Mouse (Mus musculus) lung, embryonic 15.5 days (tissue): ENCODE data around the gene Kctd2. TPM values are rescaled to one million over a fixed set of nuclear protein-coding genes. Genes with fewer than 3 reads are reported as not detected.
A peak's percentile ranks its signal among the peaks of the same experiment; 100 is the strongest.

Experiments used
- ATAC-seq: fragments of 200-750 bp; cut with Nextera tagmentation; 2 replicates; pipeline ENCODE4 v1.8.0; 2017; ENCODE audit warnings: moderate number of reproducible peaks, borderline replicate concordance; ENCODE audit not compliant: low FRiP score, low TSS enrichment; ENCODE audit errors: extremely low read depth
- H3K27ac ChIP-seq: fragments of 300-500 bp; sonication (generic); 2 replicates; pipeline ENCODE4 v1.5.1; 2015; ENCODE audit warnings: moderate library complexity, mild to moderate bottlenecking, inconsistent platforms
- H3K27me3 ChIP-seq: fragments of 300-500 bp; sonication (generic); 2 replicates; pipeline ENCODE4 v1.6.1; 2015; ENCODE audit warnings: inconsistent platforms
- H3K36me3 ChIP-seq: fragments of 300-500 bp; sonication (generic); 2 replicates; pipeline ENCODE4 v1.6.1; 2015; ENCODE audit warnings: inconsistent platforms
- H3K4me1 ChIP-seq: fragments of 300-500 bp; sonication (generic); 2 replicates; pipeline ENCODE4 v1.6.1; 2015; ENCODE audit warnings: inconsistent platforms
- H3K4me2 ChIP-seq: fragments of 300-500 bp; sonication (generic); 2 replicates; pipeline ENCODE4 v1.6.1; 2015; ENCODE audit warnings: inconsistent platforms, mild to moderate bottlenecking, moderate library complexity
- H3K4me3 ChIP-seq: fragments of 300-500 bp; sonication (generic); 2 replicates; pipeline ENCODE4 v1.5.1; 2015; ENCODE audit warnings: mild to moderate bottlenecking, inconsistent platforms
- H3K9ac ChIP-seq: fragments of 300-500 bp; sonication (generic); 2 replicates; pipeline ENCODE4 v1.6.1; 2015; ENCODE audit warnings: inconsistent platforms
- H3K9me3 ChIP-seq: fragments of 300-500 bp; sonication (generic); 2 replicates; pipeline ENCODE4 v1.6.1; 2016; ENCODE audit warnings: inconsistent platforms
- WGBS: fragments of 180-500 bp; shearing (Covaris S2); methylation state at CpG from one replicate; pipeline ENCODE4 v1.1.7; 2015; 5-methylcytosine and 5-hydroxymethylcytosine counted together
- polyA plus RNA-seq: library from polyadenylated mRNA; unstranded; fragments of >200 nt; fragmentation: Nextera tagmentation; extraction: Ambion mirVana; gene quantifications from 2 replicates; pipeline ENCODE4 v1.2.1, GENCODE M21; 2015

Gene Kctd2
- polyA plus RNA-seq: 16.3 and 17.8 TPM in 2 replicates

DNA sequence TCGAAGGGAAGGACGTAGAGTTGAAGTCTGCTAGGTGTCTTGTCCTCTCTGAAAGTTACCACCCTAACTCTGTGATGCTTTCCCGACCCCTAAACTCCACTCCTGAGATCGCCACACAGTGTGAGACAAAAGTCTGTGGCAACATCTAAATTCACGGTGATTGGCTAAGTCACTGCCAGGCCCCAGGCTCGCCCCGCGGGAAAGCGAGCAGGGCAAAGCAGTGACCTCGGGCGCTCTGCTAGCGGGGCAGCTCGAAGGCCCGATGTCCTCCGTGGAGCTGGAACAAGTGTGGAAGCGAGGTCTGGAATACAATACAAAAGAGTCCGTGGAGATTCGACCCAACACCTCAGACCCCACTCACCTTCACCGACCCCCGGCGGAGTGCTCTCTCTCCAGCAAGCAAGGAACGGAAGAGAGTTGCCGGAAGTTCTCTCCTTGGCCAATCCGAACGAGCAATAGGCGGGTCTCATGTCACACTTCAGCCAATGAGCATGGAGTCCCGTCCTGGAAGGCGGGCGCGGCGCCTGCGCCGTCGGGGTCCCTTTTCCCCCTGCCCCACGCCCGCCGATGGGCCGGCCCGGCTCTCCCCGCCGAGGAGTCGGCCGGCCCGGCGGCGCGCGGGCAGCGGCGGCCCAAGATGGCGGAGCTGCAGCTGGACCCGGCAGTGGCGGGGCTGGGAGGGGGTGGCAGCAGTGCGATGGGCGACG lies at the start of gene Kctd2, which contains the start of gene Atp5h:
Gene Kctd2, plus strand, starts transcription at position 598 of the 707 bp plus-strand sequence.
Gene Atp5h, minus strand, starts transcription at position 432 of the 707 bp plus-strand sequence.
- H3K36me3 ChIP-seq: peaks cover 26% of the 10 kb centered on the region

DNA sequence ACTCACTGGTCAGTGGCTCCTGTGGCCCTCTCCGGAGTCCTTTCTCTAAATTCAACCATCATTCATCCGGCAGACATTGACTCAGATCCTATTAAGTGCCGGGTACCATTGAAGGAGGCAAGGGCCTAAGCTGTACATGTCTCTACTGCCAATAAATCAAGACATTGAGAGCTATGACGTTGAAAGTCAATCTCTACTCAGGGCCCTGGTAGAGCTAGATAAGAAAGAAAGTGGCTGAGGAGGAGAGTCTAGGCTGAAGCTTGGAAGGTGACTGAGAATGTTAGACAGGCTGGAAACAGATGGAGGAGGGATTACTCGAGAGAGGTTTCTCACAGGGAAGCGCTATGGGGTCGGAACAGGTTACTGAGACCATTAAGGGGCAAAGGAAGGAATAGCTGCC lies 49.6 kb upstream of the Kctd2 start:
- ATAC-seq: no peak
- Histone ChIP-seq H3K4me1 (peaks cover 35% of the 10 kb centered on the region), H3K4me3 (no peak overlapping the region), H3K27me3 (peaks cover 66% of the 10 kb centered on the region), H3K27ac (no peak overlapping the region), H3K9me3 (no peaks in the 10 kb centered on the region), H3K36me3 (no peaks in the 10 kb centered on the region), H3K9ac (no peak overlapping the region), H3K4me2 (no peak overlapping the region)
- 46% methylated on average over 7 of the region's 7 CpGs for WGBS

More for the DNA sequence above, at the start of gene Kctd2, which contains the start of gene Atp5h:
- Histone ChIP-seq H3K4me2 (peak within 1 kb of the TSS; percentile 93), H3K27me3 (no peaks in the 10 kb centered on the region), H3K9me3 (no peaks in the 10 kb centered on the region), H3K4me3 (peak within 1 kb of the TSS; percentile 96), H3K27ac (peak within 1 kb of the TSS; percentile 91), H3K4me1 (peaks cover 32% of the 10 kb centered on the region), H3K9ac (peak within 1 kb of the TSS; percentile 97)
- under 1% methylated on average over 53 of the region's 56 CpGs for WGBS
- peak; percentile 97 for ATAC-seq

- Histone ChIP-seq H3K4me1 (peaks cover 25% of the 10 kb centered on the region), H3K4me3 (no peak overlapping the region), H3K36me3 (no peaks in the 10 kb centered on the region), H3K9ac (no peak overlapping the region), H3K9me3 (no peaks in the 10 kb centered on the region), H3K27ac (no peak overlapping the region), H3K27me3 (peaks cover 65% of the 10 kb centered on the region), H3K4me2 (no peak overlapping the region)
- no peak for ATAC-seq
- WGBS: 51% methylated on average over 8 of the region's 8 CpGs
These were observed 48.6 kb upstream of the Kctd2 start for GRCm38 (mm10) chr11:115371354-115371753.

GRCm38 (mm10) chr11:115372015-115372414 lies 47.9 kb upstream of the Kctd2 start:
- no peak for ATAC-seq

DNA sequence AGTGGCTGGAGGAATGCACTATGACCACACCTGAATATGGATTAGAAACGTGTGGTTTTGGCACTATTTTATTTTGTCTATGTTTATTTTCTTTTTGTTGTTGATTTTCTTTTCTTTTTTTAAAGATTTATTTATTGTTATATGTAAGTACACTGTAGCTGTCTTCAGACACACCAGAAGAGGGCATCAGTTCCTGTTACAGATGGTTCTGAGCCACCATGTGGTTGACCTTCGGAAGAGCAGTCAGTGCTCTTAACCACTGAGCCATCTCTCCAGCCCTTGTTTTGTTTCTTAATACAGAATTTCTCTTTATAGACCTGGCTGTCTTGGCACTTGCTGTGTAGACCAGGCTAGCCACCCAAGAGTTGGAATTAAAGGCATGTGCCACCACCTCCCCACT lies 47.2 kb upstream of the Kctd2 start:
- no peak overlapping the region for H3K27ac ChIP-seq
- H3K4me3 ChIP-seq: no peak overlapping the region
- H3K4me2 ChIP-seq: no peak overlapping the region
- H3K9me3 ChIP-seq: no peaks in the 10 kb centered on the region
- peaks cover 51% of the 10 kb centered on the region for H3K27me3 ChIP-seq
- ATAC-seq: no peak
- H3K4me1 ChIP-seq: peaks cover 12% of the 10 kb centered on the region
- no peak overlapping the region for H3K9ac ChIP-seq
- no peaks in the 10 kb centered on the region for H3K36me3 ChIP-seq
- WGBS: 35% methylated on average over 2 of the region's 2 CpGs

More at GRCm38 (mm10) chr11:115372015-115372414, 47.9 kb upstream of the Kctd2 start:
- Histone ChIP-seq H3K27ac (no peak overlapping the region), H3K4me1 (peaks cover 19% of the 10 kb centered on the region), H3K9me3 (no peaks in the 10 kb centered on the region), H3K27me3 (peaks cover 58% of the 10 kb centered on the region), H3K4me3 (no peak overlapping the region), H3K4me2 (no peak overlapping the region), H3K9ac (no peak overlapping the region), H3K36me3 (no peaks in the 10 kb centered on the region)
- WGBS: 50% methylated on average over 1 of the region's 1 CpGs

DNA sequence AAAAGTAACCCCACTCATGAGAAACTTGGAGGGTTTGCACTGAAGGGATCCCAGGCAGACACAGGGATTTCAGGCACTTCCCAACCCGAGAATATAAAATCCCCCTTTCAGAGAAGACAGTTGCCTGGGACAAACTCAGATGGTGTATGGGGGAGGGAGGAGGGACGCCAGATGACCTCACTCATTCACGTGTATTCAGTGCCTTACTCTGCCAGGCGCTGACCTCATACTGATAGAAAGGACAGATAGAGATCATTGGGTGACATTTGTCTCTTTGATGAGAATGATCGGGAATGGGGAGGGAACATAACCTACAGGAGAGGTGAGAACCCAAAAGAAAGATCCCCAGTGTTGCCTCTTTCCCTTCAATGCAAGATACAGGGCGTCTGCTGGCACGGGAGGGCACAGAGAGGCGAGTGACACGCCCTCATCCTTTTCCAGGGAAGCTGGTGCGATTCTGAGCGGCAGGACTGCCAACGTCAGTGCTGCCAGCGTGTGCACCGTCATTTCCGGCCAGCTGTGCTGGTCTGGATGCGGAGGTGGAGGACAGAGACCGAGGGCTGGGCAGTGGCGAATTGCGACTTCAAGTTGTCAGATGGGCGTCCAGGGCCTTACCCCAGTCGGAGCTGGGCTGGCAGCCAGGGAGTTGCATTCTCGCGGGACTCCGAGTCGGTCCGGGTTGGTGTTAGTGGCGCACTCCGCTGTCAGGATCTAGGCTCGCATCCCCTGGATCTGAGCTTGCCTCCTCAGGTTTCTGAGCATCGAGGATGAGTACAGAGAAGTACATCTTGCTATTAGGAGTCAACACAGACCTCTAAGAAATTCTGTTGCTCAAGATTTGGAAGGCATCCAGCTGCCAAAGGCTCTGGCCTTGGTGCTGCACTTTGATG lies 45.9 kb upstream of the Kctd2 start:
- Histone ChIP-seq H3K4me3 (peak overlapping the region; percentile 31), H3K9ac (0 out of 2 replicates have a peak overlapping the region, but pooled peaks have one; percentile 18), H3K4me1 (peaks cover 12% of the 10 kb centered on the region), H3K27ac (no peak overlapping the region), H3K27me3 (peaks cover 47% of the 10 kb centered on the region), H3K9me3 (no peaks in the 10 kb centered on the region), H3K36me3 (no peaks in the 10 kb centered on the region), H3K4me2 (peak overlapping the region; percentile 75)
- 1% methylated on average over 30 of the region's 30 CpGs for WGBS
- ATAC-seq: peak; percentile 60

- no peak for ATAC-seq
- Histone ChIP-seq H3K36me3 (no peaks in the 10 kb centered on the region), H3K9ac (no peak overlapping the region), H3K4me1 (peaks cover 12% of the 10 kb centered on the region), H3K27me3 (peaks cover 40% of the 10 kb centered on the region), H3K4me3 (peak overlapping the region; percentile 31; the same call in 1 of the 2 replicates), H3K27ac (no peak overlapping the region), H3K4me2 (peak overlapping the region; percentile 75), H3K9me3 (no peaks in the 10 kb centered on the region)
- WGBS: 56% methylated on average over 12 of the region's 12 CpGs
These were observed 45.1 kb upstream of the Kctd2 start for GRCm38 (mm10) chr11:115374695-115375425.

- no peaks in the 10 kb centered on the region for H3K36me3 ChIP-seq
- ATAC-seq: no peak
These were observed 43.2 kb upstream of the Kctd2 start for GRCm38 (mm10) chr11:115376722-115377121.

GRCm38 (mm10) chr11:115377254-115377653 lies 42.7 kb upstream of the Kctd2 start:
- H3K27me3 ChIP-seq: peaks cover 30% of the 10 kb centered on the region
- ATAC-seq: no peak
- H3K4me2 ChIP-seq: no peak overlapping the region
- no peak overlapping the region for H3K27ac ChIP-seq
- H3K9me3 ChIP-seq: no peaks in the 10 kb centered on the region
- no peaks in the 10 kb centered on the region for H3K36me3 ChIP-seq
- H3K4me3 ChIP-seq: no peak overlapping the region
- H3K9ac ChIP-seq: no peak overlapping the region
- WGBS: 88% methylated on average over 4 of the region's 4 CpGs
- peaks cover 17% of the 10 kb centered on the region for H3K4me1 ChIP-seq

More at GRCm38 (mm10) chr11:115376722-115377121, 43.2 kb upstream of the Kctd2 start:
- no peak overlapping the region for H3K27ac ChIP-seq
- H3K4me3 ChIP-seq: no peak overlapping the region
- 59% methylated on average over 7 of the region's 7 CpGs for WGBS
- no peak overlapping the region for H3K4me2 ChIP-seq
- no peaks in the 10 kb centered on the region for H3K9me3 ChIP-seq
- H3K27me3 ChIP-seq: peaks cover 30% of the 10 kb centered on the region
- peaks cover 16% of the 10 kb centered on the region for H3K4me1 ChIP-seq
- H3K9ac ChIP-seq: no peak overlapping the region

- 74% methylated on average over 7 of the region's 7 CpGs for WGBS
- H3K9me3 ChIP-seq: no peaks in the 10 kb centered on the region
- ATAC-seq: no peak
- H3K4me3 ChIP-seq: no peak overlapping the region
- peaks cover 30% of the 10 kb centered on the region for H3K27me3 ChIP-seq
- H3K4me2 ChIP-seq: no peak overlapping the region
- no peaks in the 10 kb centered on the region for H3K36me3 ChIP-seq
- peaks cover 23% of the 10 kb centered on the region for H3K4me1 ChIP-seq
- no peak overlapping the region for H3K9ac ChIP-seq
- no peak overlapping the region for H3K27ac ChIP-seq
These were observed 42.1 kb upstream of the Kctd2 start for GRCm38 (mm10) chr11:115377854-115378253.

- ATAC-seq: no peak
- H3K9me3 ChIP-seq: no peaks in the 10 kb centered on the region
- peaks cover 36% of the 10 kb centered on the region for H3K4me1 ChIP-seq
- H3K36me3 ChIP-seq: no peaks in the 10 kb centered on the region
- H3K9ac ChIP-seq: no peak overlapping the region; the same call in 1 of the 2 replicates
- no peaks in the 10 kb centered on the region for H3K27me3 ChIP-seq
- WGBS: 11% methylated on average over 9 of the region's 9 CpGs
- peak overlapping the region; percentile 82 for H3K4me2 ChIP-seq
- peak overlapping the region; percentile 52; the same call in 1 of the 2 replicates for H3K27ac ChIP-seq
- H3K4me3 ChIP-seq: peak overlapping the region; percentile 82
These were observed 38.7 kb upstream of the Kctd2 start for GRCm38 (mm10) chr11:115381276-115381675.
